Mouse (Mus musculus): ENCODE results near the gene Dscaml1.

GRCm38 (mm10) chr9:45406808-45407207 lies 19.6 kb upstream of the Dscaml1 start:
- no peak for TF ChIP-seq POLR2A (IDR thresholded peaks at IDR 0.05; ENCODE audit: borderline replicate concordance, extremely low read depth, low read depth, low read length)
- TF ChIP-seq CTCF (IDR thresholded peaks at IDR 0.05; ENCODE audit: insufficient read depth, low read length): no peak

Data from lung, adult 2 months (tissue).